Mouse (Mus musculus) ES-E14 (cell line): Measurements from ENCODE around the gene Rai14. TPM values are rescaled to one million over a fixed set of nuclear protein-coding genes. Genes with fewer than 3 reads are reported as not detected.
"Not testable (repeated sequence)": the region's sequence is repeated elsewhere in the genome, so short reads cannot be mapped to it uniquely, and the experiment has no call there.

Experiments
- DNase-seq: peaks from one replicate; pipeline ENCODE4 v3.0.0-alpha.2; 2013; ENCODE audit warnings: low read depth, low spot score
- H3K27ac ChIP-seq: 2 replicates; pipeline ENCODE4 v1.5.1; 2012; ENCODE audit warnings: low read depth, mild to moderate bottlenecking, low read length, moderate library complexity, mixed read lengths; ENCODE audit not compliant: poor library complexity, insufficient read depth, severe bottlenecking
- H3K36me3 ChIP-seq: 2 replicates; pipeline ENCODE4 v1.6.1; 2012; ENCODE audit warnings: mild to moderate bottlenecking, low read length, moderate library complexity, mixed read lengths; ENCODE audit not compliant: control insufficient read depth, poor library complexity, insufficient read depth, severe bottlenecking
- H3K4me1 ChIP-seq, 2 experiments: fragments of 150-350 bp in 1 of 2; sonication (generic) in 1 of 2; 2 replicates each; pipeline ENCODE4 v1.6.1; 2012; ENCODE audit warnings: low read length in 2 of 2, mild to moderate bottlenecking in 1 of 2, mixed read lengths in 1 of 2; ENCODE audit not compliant: control insufficient read depth in 2 of 2, insufficient read depth in 2 of 2, poor library complexity in 1 of 2
- H3K4me3 ChIP-seq, 2 experiments: fragments of 150-350 bp in 1 of 2; sonication (generic) in 1 of 2; 2 replicates each; pipeline ENCODE4 v1.5.1; 2012; ENCODE audit warnings: low read length in 2 of 2, low read depth in 1 of 2, mild to moderate bottlenecking in 1 of 2, mixed read lengths in 1 of 2; ENCODE audit not compliant: insufficient read depth in 1 of 2, poor library complexity in 1 of 2, severe bottlenecking in 1 of 2
- H3K9ac ChIP-seq: 2 replicates; pipeline ENCODE4 v1.6.1; 2012; ENCODE audit warnings: low read depth, mild to moderate bottlenecking, low read length, mixed read lengths; ENCODE audit not compliant: poor library complexity, insufficient read depth, severe bottlenecking
- H3K9me3 ChIP-seq: fragments of 150-350 bp; sonication (generic); 2 replicates; pipeline ENCODE4 v1.6.1; 2012; ENCODE audit warnings: low read depth, mild to moderate bottlenecking, low read length; ENCODE audit not compliant: control insufficient read depth, insufficient read depth
- CHD2 ChIP-seq: IDR thresholded peaks from 2 replicates; pipeline ENCODE4 v1.6.1; 2014; ENCODE audit warnings: mild to moderate bottlenecking, low read depth, low read length, inconsistent platforms
- HCFC1 ChIP-seq: IDR thresholded peaks from 2 replicates; pipeline ENCODE4 v1.6.1; 2012; ENCODE audit warnings: low read length, inconsistent platforms, borderline replicate concordance; ENCODE audit not compliant: insufficient read depth
- MAFK ChIP-seq: IDR thresholded peaks from 2 replicates; pipeline ENCODE4 v1.6.1; 2014; ENCODE audit warnings: mild to moderate bottlenecking, low read depth, low read length, inconsistent platforms; ENCODE audit not compliant: insufficient read depth
- ZC3H11A ChIP-seq: IDR thresholded peaks from 2 replicates; pipeline ENCODE4 v1.6.1; 2012; ENCODE audit warnings: low read depth, mild to moderate bottlenecking, inconsistent platforms, low read length, borderline replicate concordance
- ZNF384 ChIP-seq: IDR thresholded peaks from 2 replicates; pipeline ENCODE4 v1.6.1; 2012; ENCODE audit warnings: low read depth, low read length, inconsistent platforms
- in situ Hi-C, 2 experiments: fragments of 600-800 bp; cut with MboI; formaldehyde crosslinking; loops; one replicate each; pipeline ENCODE4 v1.15.1; 2025; ENCODE audit warnings: low sequenced_read_pairs in 2 of 2, inconsistent platforms in 1 of 2; ENCODE audit not compliant: unreplicated experiment in 2 of 2
- total RNA-seq: library from RNA; depleted of rRNA; stranded (reverse); fragments of 300-350 nt; gene quantifications from 2 replicates; pipeline ENCODE4 v1.2.3, GENCODE M21; 2012

The Rai14 gene
- total RNA-seq, 1 experiment = 35.0 TPM

DNA sequence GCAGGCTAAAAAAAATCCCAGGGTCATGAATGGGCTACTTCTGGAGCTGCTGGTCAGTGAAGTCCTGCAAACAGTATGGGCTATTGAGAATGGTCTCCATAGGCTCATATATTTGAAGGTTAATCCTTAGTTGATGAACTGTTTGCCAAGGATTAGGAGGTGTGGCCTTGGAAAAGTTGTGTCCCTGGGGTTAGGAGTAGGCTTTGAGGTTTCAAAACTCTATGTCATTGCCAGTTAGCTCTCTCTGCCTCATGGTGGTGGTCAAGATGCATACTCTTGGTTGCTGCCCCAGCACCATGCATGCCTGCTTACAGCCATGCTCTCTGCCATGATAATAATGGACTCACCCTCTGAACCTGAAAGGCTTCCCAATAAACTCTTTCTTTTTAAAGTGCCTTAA is 160.1 kb downstream of the Rai14 start:
- no peaks in the 10 kb centered on the region for H3K36me3 ChIP-seq
- DNase-seq = no peak
- H3K4me1 ChIP-seq = no peaks in the 10 kb centered on the region
- in situ Hi-C loops = no loop called here
- no peaks in the 10 kb centered on the region for H3K9me3 ChIP-seq
- TF ChIP-seq MAFK = no peak
- TF ChIP-seq ZC3H11A = no peak
- no peak for TF ChIP-seq CHD2
- no peak for TF ChIP-seq ZNF384
- TF ChIP-seq HCFC1 = no peak
- no peak overlapping the region for H3K4me3 ChIP-seq
- no peak overlapping the region for H3K9ac ChIP-seq
- no peak overlapping the region for H3K27ac ChIP-seq

DNA sequence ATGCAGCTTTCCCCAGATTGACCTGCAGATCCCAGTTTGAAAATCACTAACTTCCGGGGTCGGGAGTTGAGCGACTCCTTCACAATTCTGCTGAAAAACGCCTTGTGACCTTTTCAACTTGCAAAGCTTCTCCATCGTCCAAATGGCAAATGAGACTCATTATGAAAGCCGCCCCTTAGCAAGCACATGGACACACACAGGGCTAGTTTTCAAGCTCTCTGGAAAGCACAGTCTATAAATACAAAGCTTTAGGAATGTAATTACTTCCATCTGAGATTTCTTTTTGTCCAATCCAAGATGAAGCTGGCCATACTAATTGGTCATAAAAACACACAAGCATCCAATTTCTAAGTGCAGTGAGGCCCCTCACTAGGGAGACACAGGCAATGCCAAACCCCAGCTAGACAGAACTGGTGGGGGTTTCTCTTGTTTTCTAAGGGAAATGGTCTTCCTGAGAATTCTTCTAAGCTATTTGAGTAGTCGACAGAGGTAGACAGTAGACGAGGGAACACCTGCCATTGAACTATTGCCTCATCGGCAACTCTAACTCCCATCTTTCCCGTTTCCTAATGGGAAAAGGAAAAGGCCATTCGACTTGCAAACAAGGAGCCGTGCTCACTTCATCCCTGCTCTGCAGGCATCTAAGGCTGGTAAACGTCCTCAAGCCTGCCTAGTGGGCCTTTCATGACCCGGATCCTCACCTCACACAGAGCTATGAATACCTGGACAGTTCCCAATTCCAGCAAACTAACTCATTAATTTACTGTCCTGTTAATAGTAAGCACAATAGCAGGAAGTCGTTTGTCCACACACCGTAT is 173.9 kb downstream of the Rai14 start:
- no peak for TF ChIP-seq CHD2
- no peak for TF ChIP-seq ZC3H11A
- TF ChIP-seq ZNF384 = no peak
- no peak for TF ChIP-seq MAFK
- TF ChIP-seq HCFC1 = no peak
- no peak overlapping the region for H3K27ac ChIP-seq
- in situ Hi-C loops = no loop called here

DNA sequence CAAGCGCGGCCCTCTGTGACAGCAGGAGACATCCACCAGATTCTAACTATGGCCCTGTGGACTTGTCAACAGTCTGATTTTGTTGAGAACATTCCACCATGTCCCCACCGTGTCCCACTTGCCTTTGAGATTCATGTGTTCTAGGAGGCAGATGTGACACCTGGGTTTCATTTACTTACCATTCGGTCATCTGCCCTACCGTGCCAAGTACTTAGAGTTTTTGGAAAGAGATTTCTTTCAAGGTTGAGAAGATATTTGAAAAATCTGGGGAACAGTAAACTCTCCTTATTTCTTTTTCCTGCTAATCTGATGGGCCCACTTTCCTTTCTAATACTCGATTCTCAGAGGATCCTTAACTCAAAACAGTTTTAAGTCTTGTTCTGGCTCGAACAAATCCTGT is 178.5 kb downstream of the Rai14 start:
- Histone ChIP-seq H3K4me3 (no peak overlapping the region), H3K36me3 (no peaks in the 10 kb centered on the region), H3K27ac (no peak overlapping the region), H3K9ac (no peak overlapping the region), H3K9me3 (no peaks in the 10 kb centered on the region), H3K4me1 (no peaks in the 10 kb centered on the region)
- in situ Hi-C loops = no loop called here
- TF ChIP-seq MAFK = no peak
- TF ChIP-seq ZC3H11A = no peak
- no peak for TF ChIP-seq ZNF384
- TF ChIP-seq HCFC1 = no peak
- TF ChIP-seq CHD2 = no peak
- no peak for DNase-seq

More for the DNA sequence above, 173.9 kb downstream of the Rai14 start:
- no peak for DNase-seq
- Histone ChIP-seq H3K4me1 (no peaks in the 10 kb centered on the region), H3K36me3 (no peaks in the 10 kb centered on the region), H3K4me3 (no peak overlapping the region), H3K9me3 (no peaks in the 10 kb centered on the region), H3K9ac (no peak overlapping the region)

DNA sequence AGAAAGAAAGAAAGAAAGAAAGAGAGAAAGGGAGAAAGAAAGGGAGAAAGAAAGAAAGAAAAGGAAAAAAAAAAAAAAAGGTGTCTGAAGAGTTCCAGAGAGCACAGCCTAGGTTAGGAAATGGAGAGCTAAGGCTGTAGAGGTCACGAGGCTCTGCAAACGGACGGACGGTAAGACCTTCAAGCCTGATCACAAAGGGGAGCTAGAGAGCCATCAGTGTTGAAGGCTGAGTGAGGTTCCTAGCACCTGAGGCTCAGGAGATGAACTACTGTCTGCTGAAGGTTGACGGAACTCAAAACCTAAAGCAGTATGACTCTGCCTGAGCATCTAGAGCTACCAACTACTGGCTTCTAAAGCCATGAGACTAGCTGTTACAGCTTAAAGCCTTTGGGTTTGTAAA is 179.8 kb downstream of the Rai14 start:
- in situ Hi-C loops = no loop called here
- no peaks in the 10 kb centered on the region for H3K36me3 ChIP-seq
- no peak overlapping the region for H3K27ac ChIP-seq
- H3K9ac ChIP-seq = no peak overlapping the region
- H3K4me3 ChIP-seq = no peak overlapping the region
- no peaks in the 10 kb centered on the region for H3K4me1 ChIP-seq
- no peak for TF ChIP-seq ZNF384
- no peak for TF ChIP-seq ZC3H11A
- TF ChIP-seq HCFC1 = no peak
- TF ChIP-seq CHD2 = no peak
- TF ChIP-seq MAFK = no peak
- no peaks in the 10 kb centered on the region for H3K9me3 ChIP-seq
- no peak for DNase-seq

DNA sequence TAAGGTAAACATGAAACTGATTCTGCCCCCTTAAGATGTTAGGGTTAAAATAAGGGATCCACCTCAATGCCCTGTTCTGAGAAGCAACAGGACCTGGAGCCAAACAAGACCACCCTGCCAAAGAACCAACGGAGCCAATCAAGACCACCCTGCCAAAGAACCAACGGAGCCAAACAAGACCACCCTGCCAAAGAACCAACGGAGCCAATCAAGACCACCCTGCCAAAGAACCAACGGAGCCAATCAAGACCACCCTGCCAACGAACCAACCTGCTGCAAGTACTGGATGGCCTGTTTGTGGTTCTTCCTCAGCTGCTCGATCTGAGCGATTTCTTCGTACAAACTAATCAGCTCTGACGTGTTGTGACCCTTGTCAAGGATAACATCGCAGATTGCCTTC is 181.1 kb downstream of the Rai14 start:
- in situ Hi-C loops, H3K27ac ChIP-seq, H3K4me1 ChIP-seq, DNase-seq, H3K36me3 ChIP-seq, H3K9me3 ChIP-seq, H3K9ac ChIP-seq, H3K4me3 ChIP-seq: not testable (repeated sequence)
